Mouse (Mus musculus): ENCODE measurements at regions not wholly inside any gene's neighbourhood (a gene's known extent, or its start where the extent isn't known, plus 50 kb on each side); places are given as distances from the start of the nearest gene placed in this dataset.

DNA sequence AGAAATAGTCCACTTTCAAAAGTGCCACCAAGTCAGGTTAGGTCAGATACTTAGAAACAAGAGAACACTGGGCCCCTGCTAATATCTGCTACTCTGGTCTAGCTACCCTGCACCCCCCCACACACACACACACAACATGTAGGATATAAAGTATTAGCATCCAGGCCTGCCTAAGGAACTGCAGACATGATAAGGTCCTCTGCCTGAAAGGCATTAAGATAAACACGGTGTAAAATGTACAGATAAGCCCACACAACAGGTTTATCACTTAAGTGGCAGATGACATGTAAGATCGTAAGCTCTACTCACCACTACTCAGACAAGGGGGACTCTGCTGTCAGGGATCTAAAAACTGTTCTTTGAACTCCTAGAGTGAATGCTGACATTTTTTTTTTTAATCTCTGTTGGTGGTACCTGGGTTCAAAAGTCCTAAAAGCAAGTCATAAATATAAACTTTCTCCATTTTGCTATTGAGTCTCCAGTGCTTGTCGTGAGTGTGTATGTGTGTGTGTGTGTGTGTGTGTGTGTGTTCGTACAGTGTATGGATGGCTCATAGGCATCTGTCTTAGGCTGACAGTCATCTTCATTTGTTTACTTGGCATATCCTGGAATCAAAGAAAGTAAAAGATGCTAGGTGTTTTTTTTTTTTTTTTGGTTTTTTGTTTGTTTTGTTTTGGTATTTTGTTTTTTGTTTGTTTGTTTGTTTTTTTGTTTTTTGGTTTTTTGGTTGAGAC lies 52.2 kb downstream of the Gm9817 start:
- no peak for DNase-seq (ENCODE audit: low read depth, low spot score)

DNA sequence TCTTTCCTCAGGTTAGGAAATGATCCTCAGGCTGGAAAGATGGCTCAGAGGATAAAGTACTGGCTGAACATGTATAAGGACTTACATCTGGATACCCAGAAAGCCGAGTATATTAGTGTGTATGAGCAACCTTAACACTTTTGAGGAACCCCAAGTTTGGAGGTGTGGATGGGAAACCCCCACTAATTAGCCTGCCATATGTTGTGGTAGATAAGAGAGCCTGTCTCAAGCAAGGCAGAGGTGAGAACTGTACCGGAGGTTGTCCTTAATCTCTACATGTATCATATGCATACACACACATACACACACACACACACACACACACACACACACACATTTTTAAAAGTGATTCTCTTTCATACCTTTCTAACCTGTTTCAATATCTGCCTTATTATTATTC lies 62.1 kb downstream of the Gm9817 start:
- DNase-seq (ENCODE audit: low read depth, low spot score) = no peak

DNA sequence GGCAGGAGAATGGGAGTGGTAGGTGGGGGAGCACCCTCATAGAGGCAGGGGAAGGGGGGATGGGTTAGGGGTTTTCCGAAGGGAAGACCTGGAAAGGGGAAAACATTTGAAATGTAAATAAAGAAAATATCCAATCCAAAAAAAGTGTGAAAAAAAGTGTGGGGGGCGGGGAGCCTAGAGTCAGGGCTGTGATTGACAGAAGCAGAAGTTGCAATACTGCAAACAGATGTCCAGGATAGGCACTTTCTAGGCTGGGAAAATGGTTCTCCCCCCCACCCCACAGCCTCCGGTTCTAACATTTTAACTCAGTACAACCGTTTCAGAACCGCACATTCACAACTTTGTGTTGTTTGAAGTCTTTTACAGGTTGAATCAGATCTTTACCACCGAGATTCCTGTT lies 66.6 kb downstream of the Gm9817 start:
- DNase-seq (ENCODE audit: low read depth, low spot score) = no peak

DNA sequence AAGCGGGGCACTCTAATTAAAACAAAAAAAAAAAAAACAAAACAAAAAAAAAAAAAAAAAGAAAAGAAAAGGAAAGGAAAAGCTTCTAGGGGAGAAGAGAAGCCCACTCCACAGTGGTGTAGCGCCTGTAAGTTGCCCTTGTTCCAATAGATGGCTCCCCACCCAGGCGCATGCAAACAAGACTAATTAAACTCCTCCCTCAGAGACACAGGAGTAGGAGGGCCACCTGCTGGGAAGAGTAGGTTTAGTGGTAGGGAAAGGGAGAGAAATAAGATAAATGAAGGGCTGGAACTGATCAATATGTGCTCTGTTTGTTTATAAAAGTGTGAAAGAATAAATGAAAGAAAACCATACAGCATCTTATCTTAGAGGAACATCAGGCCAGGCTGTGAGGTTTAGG lies 77.7 kb downstream of the Gm9817 start:
- DNase-seq (ENCODE audit: low read depth, low spot score) = peak; percentile 69

DNA sequence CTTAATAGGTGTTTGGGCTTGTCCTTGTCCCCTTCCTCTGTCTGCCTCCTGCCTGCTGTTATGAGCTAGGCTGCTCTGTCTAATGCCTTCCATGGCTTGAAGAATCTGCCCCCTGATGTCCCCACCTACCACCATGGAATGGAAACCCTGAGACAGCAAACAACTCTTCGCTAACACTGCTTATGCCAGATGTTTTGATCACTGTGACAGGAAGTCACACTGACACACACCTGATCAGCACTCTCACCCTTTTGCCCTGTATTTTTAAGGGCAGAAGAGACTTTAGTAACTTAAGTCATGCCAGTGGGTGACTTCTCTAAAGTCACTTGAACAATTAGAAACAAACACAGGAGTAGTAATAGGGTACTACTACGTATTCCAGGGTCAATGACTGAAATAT lies 78.5 kb downstream of the Gm9817 start:
- no peak for DNase-seq (ENCODE audit: low read depth, low spot score)

DNA sequence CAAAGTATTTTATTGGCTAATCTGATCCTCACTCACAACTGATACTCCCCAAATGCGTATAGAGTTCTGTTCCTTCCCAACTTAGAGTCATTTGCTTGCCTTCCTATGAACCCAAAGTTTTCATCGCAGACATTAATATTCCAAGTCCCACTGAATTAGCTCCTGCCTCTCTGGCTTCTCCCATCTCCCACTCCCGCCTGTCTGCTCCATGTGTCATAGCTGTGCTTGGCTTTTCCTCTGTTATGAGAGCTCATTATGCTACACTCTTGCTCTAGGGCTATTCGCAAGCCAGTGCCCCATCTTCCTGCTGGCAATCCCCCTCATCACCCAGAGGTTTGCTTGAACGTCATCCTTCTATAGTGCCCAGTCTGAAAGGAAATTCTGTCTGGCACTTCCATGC lies 81.8 kb downstream of the Gm9817 start:
- DNase-seq (ENCODE audit: low read depth, low spot score) = no peak

DNA sequence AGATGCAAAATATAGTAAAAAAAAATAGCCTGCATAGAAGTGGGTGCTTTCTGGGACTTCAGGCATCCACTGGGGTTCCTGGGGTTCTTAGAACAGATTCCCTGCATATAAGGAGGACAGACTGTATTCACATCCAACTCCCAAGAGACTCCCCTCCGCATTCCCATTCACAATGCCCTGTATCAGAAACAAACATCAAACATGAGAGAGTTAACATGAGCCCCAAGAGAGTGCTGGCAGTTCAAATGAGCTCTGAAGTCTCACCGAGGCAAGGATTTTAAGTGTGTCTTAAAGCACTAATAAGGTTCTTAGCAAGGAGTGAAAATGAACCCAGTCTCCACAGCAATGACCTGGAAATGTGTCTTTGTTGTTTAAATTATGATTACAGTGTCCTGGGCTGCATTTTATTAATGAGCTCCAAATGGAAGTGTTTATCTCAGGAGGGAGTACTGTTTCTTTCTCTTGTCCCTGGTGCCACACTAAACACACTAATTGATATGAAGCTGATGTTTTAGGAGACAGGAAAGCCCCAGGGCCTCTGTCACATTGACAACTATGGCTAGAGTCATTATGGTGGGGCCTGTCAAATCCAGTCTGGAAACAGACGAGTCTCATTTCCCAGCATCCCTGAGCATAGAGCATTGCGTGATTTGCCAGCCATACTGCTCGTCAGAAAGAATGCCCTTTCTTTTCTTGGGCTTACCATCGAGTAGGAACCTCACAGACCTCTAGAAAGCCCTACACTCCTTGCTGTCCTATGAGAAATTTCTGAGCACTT lies 85.7 kb downstream of the Gm9817 start:
- DNase-seq (ENCODE audit: low read depth, low spot score) = no peak

DNA sequence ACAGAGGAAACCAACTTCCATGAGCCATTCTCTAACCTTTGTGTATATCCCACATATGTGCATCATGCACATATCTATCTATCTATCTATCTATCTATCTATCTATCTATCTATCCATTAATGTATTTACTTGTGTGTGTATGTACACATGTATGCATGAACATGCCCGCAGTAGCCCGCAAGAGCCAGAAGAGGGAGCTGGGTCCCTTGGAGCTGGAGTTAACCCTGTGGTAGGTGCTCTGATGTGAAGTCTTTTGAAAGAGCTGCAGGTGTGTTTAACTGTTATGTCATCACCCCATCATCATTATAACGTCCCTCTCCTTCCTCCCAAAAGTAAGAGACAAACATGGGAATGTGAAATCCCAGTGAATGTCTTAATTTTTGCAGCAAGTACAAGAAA lies 86.7 kb downstream of the Gm9817 start:
- DNase-seq (ENCODE audit: low read depth, low spot score) = peak; percentile 60

DNA sequence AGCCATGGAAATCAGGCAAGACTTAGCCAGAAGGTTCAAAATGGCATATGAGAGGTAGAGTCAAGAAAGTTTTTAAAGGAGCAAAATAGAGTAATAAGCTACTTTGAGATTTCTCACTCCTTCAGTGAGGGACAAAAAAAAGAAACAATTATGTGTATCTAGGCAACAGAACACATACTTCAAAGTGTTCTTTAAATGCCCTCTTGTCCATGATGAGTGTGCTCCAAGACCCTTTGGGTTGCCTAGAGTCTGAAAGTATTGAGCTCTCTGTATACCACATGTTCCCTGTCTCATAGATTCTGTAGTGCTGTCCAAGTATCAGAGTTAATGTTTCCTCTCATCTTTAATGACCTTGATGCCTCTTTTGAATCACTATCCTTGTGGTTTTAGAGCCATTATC lies 91.2 kb downstream of the Gm9817 start:
- no peak for DNase-seq (ENCODE audit: low read depth, low spot score)

DNA sequence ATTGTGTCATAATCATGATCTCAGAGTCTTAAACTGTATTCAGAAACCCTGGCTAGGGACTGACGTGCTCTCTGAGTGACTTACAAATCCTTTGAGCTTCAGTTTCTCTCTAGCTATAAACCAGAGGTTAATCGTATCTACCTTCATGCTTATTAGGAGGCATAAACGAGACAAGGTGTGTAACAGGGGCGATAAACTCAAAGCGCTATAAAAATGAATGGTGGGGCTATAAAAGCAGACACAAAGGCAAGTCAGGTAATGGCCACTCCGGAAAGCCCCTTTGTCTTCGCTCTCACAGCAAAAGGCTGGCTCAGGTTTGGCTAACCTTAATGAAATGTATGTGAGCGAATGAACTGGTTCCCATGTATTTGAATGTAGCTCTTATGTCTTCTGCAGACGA lies 94.6 kb downstream of the Gm9817 start:
- no peak for DNase-seq (ENCODE audit: low read depth, low spot score)

DNA sequence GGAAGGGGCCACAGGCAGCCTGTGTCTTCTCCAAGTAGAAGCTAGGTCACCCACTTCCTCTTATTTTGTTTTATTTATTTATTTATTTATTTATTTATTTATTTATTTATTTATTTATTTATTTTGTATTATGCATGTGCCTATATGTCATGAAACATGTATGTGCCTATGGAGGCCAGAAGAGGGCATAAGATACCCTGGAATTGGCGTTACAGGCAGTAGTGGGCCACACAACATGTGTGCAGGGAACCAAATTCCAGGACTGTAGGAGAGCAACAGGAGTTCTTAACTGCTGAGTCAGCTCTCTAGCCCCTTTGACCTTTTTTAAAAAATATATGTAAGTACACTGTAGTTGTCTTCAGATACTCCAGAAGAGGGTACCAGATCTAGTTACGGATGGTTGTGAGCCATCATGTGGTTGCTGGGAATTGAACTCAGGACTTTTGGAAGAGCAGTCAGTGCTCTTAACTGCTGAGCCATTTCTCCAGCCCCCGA lies 97.3 kb downstream of the Gm9817 start:
- DNase-seq (ENCODE audit: low read depth, low spot score) = peak; percentile 55

DNA sequence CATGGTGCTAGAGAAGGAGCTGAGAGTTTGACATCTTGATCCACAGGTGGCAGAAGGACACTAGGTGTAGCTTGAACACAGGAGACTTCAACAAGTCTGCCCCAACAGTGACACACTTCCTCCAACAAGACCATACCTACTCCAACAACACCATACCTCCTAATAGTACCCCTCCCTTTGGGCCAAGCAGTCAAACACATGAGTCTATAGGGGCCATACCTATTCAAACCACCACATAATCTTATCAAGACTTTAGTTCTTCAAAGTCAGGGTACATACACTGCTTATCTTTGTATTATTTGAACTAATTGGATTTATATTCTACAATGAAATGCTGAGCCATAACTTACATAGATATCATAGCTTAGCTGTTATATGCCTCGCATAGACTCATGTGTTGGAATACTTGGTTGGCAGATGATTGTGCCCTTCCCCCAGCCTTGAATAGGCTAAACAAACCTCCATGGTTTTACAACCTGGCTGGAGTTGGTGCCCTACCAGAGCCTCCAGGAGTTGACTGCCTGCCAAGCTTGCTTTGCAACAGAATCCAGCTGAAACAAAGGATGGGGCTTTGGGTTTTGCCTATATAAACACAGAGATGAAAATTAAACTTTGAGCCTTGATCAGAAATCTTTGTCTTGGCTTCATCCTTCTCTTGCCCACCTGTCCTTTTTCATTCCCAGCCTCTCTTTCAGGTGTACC lies 103.2 kb downstream of the Gm9817 start:
- no peak for DNase-seq (ENCODE audit: low read depth, low spot score)

DNA sequence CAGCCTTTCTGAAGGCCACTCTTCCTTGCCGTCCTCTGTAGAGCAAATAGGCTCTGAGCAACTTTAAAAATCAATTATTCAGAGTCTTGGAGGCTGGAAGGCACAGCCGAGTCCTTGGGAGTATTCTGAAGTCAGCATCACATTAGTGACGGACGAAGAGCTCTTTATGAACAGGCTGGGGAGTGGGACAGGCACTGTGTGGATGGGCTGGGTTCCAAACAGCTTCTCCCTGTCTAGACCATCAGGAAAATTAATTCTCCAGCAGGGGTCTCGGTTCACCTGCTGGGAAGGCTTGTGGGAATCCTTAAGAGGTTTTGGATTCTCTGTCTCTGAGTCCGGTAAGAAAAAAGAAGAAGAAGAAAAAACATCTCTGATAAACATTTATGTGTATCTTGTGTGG lies 110.9 kb downstream of the Gm9817 start:
- DNase-seq (ENCODE audit: low read depth, low spot score) = no peak

DNA sequence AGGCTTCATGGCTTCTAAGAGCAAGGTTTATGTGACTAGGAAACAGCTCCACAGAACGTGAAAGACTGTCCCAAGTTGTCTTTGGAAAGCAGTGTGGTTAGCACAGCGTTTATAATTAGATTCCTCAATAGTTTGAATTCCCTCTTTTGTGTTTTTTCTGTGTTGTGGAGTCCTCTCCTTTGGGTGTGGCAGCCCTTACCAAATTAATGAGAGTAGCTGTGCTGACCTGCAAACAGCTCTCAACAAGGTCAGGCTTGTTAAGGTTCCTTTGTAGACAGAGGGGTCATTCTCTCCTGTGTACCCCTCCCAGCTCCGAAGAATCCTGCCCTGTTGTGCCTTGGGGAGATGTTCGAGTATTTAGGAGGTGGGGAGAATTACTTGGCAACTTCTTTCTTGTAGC lies 111.7 kb downstream of the Gm9817 start:
- DNase-seq (ENCODE audit: low read depth, low spot score) = peak; percentile 62

DNA sequence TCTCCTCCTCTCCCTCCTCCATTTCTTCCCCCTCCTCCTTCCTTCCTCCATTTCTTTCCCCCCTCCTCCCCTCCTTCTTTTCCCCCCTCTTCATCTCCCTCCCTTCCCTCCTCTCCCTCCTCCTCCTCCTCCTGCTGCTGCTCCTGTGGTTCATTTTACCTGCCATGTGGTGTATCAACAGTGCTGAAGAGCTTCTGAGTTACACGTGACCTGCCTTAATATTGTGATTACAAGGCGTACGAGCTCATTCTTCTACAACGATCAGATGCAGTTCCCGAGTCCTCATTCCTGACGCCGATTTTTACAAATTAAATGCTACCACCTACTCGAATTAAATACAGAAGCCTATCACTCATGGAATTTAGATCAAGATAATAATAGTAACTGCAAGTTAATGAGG lies 113.6 kb downstream of the Gm9817 start:
- no peak for DNase-seq (ENCODE audit: low read depth, low spot score)

DNA sequence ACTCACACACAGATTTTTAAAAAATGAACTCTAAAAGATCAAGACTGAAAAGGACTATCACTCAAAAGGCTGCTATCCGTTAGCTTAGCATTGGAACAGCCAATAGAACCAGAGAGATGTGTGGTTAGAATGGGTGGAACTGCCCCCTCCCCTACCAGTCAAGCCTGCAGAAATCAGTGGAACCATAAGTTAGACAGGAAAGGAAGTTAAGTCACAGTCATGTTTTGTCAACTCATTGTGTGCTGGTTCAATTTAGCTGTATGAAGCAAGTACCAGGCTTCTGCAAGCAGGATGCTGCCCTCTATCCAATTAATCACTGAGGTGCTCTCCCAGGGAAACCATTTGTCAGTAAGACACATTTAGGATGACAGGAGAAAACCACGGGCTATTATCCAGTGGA lies 117.1 kb downstream of the Gm9817 start:
- DNase-seq (ENCODE audit: low read depth, low spot score) = no peak

DNA sequence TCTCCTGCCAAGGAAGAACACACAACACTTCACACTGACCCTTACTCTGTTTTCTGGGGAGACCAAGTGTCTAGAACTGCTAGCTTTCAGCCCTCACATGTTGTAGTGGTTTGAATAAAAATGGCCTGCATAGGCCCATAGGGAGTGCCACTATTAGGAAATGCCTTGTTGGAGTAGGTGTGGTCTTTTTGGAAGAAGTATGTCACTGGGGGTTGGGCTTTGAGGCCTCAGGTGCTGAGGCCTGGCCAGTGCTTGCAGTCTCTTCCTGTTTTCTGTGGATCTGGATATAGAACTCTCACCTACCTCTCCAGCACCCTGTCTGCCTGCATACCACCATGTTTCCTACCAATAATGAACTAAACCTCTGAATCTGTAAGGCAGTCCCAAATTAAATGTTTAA lies 117.9 kb downstream of the Gm9817 start:
- peak; percentile 58 for DNase-seq (ENCODE audit: low read depth, low spot score)

DNA sequence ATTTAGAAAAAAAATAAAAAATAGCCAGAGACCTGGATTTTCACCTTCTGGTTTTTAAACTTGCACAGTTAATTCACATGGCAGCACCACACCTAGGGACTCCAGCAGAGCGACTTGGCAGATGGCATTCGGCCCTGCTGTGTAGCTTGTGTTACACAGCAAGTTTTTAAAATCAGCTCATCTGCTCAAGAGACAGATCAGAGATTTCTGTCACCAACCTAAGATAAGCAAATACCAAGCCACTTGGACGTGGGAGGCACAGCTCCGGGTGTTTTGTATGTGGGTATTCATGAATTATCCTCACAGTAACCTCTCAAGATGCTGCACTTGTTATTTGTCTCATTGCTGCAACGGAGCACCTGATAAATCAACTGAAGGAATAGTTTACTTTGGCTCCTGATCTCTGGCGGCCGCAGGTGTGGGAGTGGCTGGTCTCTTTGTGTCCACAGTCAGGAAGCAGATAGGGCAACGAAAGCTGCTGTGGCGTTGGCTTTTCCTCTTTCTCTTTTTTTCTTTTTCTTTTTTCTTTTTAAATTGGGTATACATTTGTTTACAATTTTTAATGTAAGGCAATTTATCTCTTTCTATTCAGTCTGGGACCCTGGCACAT lies 122.1 kb downstream of the Gm9817 start:
- DNase-seq (ENCODE audit: low read depth, low spot score) = no peak

DNA sequence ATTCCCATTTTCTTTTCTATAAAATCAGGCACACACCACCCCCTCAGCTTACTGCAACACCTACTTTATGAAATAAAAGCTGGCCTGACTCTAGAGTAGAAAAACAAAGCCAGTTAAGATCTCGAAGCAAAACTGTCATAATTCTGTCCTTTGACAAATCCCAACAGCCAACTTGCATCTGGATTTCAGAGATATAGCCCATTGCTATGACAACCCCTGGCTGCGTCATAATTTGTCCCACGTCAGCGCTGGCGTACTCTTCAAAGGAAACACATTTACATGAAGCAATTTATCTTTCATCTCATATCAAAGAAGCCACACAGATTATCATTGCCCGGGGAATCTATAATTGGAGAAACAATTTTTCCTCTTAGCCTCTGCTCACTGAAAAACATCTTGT lies 126.4 kb downstream of the Gm9817 start:
- no peak for DNase-seq (ENCODE audit: low read depth, low spot score)

DNA sequence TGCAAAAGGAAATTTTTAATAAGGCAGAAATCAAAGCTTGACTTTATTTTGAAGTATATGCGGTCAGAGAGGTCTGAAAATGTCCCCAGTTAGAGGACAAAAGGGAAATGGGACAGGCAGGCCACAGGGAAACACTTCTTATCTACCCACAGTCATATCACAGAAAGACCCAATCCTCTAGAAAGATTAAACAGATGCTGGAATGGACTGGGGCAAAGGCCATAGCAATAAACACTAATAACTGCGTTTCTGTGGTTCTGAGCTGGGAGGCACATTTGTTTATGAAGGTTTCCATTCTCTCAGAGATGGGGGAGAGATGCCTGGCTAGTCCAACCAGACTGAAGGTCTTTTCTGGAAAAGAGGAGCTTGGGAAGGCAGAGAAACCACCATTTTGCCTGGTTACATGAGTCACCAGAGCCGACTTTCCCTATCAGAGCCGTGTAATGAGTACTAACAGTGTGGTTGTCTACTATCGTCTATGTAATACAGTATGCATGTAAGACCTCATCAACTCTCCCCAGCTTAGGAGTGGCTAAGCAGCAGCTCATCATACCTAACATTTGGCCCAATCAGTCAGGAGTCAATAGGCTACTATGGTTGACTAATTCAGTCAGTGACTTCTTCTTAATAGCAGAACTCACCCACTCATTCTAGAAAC lies 130.2 kb downstream of the Gm9817 start:
- DNase-seq (ENCODE audit: low read depth, low spot score) = no peak

DNA sequence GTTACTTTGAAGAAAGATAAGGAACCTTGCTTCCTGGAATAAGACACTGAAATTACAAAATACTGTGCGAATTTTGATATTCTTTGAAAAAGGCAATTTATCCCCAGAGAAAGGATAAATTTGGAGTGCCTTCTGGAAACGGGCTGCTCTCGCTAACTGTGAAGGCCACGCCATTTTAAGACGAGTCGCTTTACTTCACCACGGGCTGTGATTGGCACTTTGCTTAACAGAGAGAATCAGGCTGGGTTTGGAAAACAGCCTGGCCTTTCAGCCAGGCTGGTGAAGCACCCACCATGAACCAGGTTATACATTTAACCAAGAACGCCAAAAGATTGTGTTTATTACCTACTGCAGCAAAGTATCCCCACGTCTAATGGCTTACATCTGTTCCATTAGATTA lies 132.7 kb downstream of the Gm9817 start:
- no peak for DNase-seq (ENCODE audit: low read depth, low spot score)

Data from ZHBTc4 (cell line).